Mouse (Mus musculus) bone marrow, adult 2 months (tissue): ENCODE data around the gene P2rx2. TPM values are rescaled to one million over a fixed set of nuclear protein-coding genes. Genes with fewer than 3 reads are reported as not detected.

Experiments used
- H3K27ac ChIP-seq: fragments of 200-500 bp; 2 replicates; pipeline ENCODE4 v1.5.1; 2012; ENCODE audit warnings: low read depth, mild to moderate bottlenecking, control low read depth, inconsistent platforms, low read length; ENCODE audit not compliant: control insufficient read depth, poor library complexity, insufficient read depth
- H3K4me1 ChIP-seq: fragments of 200-500 bp; 2 replicates; pipeline ENCODE4 v1.6.1; 2011; ENCODE audit warnings: low read length; ENCODE audit not compliant: control insufficient read depth, insufficient read depth
- H3K4me3 ChIP-seq: fragments of 200-500 bp; replicated peaks from 2 replicates; pipeline ENCODE3; 2011; ENCODE audit warnings: mild to moderate bottlenecking, low read depth, low read length, control low read depth; ENCODE audit not compliant: control insufficient read depth
- CTCF ChIP-seq: fragments of 200-500 bp; IDR thresholded peaks from 2 replicates; pipeline ENCODE4 v1.5.1; 2011; ENCODE audit warnings: low read length, control low read depth; ENCODE audit not compliant: control insufficient read depth, insufficient read depth
- POLR2A ChIP-seq: fragments of 200-500 bp; IDR thresholded peaks from 2 replicates; pipeline ENCODE4 v1.6.1; 2011; ENCODE audit warnings: low read depth, mild to moderate bottlenecking, control low read depth, low read length, borderline replicate concordance; ENCODE audit not compliant: control insufficient read depth
- WGBS: fragments of 180-500 bp; shearing (Covaris S2); methylation state at CpG from one replicate; pipeline ENCODE4 v1.1.7; 2018; 5-methylcytosine and 5-hydroxymethylcytosine counted together
- polyA plus RNA-seq: library from polyadenylated mRNA; stranded (reverse); fragments of >200 nt; gene quantifications from 2 replicates; pipeline ENCODE4 v1.2.4, GENCODE M21; 2011; ENCODE audit warnings: low replicate concordance; ENCODE audit not compliant: missing spikeins, insufficient read depth, insufficient read length

P2rx2 gene
- polyA plus RNA-seq, 1 experiment = 1.3 TPM

DNA sequence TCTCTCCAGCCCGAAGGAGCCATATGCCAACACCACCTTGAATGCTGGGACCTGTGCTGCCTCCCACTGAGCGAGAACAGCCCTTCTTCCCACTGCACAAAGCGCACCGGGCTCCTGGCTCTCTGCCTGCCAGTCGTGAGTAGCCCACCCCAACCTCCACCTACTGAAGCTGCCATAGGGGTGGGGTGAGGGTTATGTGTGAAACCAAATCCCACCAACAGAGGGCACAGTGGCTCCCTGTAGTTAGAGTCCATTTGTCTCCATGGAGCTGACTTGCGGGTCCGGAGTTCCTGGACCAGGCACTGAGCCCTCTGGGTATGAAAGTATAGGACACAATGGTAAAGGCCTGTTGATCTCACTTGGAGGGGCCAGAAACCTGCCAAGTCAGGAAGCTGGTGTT is 11.7 kb upstream of the P2rx2 start:
- WGBS = 13% methylated on average over 7 of the region's 7 CpGs
- TF ChIP-seq CTCF (peak; percentile 29; the same call in 1 of the 2 replicates), POLR2A (no peak)
- Histone ChIP-seq H3K27ac (no peak overlapping the region), H3K4me3 (no peak overlapping the region), H3K4me1 (no peaks in the 10 kb centered on the region)

DNA sequence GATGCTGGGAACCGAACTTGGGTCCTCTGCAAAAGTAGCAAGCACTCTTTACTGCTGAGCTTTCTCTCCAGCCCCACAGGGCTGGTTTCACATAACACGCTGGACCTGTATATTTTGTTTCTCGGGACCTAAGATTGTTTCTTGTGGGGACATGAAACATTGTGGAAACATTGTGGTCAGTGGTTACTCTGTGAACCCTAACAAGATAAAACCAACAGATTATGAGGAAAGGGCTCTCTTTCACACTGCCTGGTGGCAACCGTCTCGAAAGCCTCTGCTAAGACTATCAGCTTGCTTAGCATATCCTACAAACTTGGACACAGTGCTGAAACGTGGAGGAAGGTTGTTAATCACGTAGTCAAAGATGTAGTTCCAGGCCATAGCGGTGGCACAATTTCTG is 4.0 kb upstream of the P2rx2 start:
- Histone ChIP-seq H3K4me1 (no peaks in the 10 kb centered on the region; the same call in 1 of the 2 replicates), H3K4me3 (no peak overlapping the region), H3K27ac (no peak overlapping the region)
- WGBS = 56% methylated on average over 8 of the region's 8 CpGs
- no peak for TF ChIP-seq POLR2A
- no peak for TF ChIP-seq CTCF

DNA sequence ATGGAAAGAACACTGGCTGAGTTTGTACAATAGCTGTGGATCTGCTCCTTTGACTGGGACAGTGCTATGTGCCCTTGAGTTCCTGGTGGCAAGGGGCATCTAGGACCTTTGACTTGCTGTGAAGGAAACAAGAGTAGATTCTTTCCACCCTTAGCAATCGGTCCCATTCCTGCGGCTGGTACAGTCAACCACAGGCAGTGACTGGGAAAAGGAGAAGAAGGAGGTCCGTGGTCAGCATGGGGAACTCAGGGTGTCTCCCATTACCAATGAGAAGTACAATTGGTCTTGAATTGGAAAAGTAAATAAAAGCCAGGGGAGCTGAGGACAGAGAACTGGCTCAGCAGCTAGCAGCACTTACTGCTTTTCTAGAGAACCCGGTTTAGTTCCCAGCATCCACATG is 2.5 kb upstream of the P2rx2 start:
- 27% methylated on average over 4 of the region's 4 CpGs for WGBS
- H3K4me1 ChIP-seq = no peaks in the 10 kb centered on the region; the same call in 1 of the 2 replicates
- no peak overlapping the region for H3K27ac ChIP-seq
- no peak overlapping the region for H3K4me3 ChIP-seq
- TF ChIP-seq POLR2A = no peak
- no peak for TF ChIP-seq CTCF

DNA sequence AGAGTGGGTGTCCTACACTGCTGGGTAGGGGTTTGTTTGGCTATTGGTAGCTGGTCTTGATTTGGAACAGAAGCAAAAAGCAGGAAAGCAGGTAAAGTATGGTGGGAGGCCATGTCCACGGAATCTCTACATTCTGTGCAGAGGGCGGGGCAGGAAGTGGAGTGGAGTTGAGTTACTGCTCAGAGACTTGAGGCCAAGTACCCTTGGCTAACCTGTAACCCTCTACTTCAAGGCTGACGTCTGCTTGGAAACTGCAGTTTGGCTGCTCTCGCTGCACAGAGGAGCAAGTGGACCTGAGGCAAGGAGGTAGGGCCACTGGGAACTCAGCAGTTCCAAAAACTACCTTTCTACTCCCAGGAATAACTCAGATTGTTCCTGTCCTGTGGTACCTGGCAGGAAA is 1.5 kb upstream of the P2rx2 start, which contains the start of gene Lrcol1:
Gene Lrcol1 (plus strand): TSS at position 207 of the 400 bp plus-strand sequence.
- Histone ChIP-seq H3K27ac (no peak within 1 kb of the TSS), H3K4me3 (no peak within 1 kb of the TSS), H3K4me1 (no peaks in the 10 kb centered on the region; the same call in 1 of the 2 replicates)
- WGBS = 65% methylated on average over 4 of the region's 4 CpGs
- TF ChIP-seq CTCF (no peak), POLR2A (no peak)

DNA sequence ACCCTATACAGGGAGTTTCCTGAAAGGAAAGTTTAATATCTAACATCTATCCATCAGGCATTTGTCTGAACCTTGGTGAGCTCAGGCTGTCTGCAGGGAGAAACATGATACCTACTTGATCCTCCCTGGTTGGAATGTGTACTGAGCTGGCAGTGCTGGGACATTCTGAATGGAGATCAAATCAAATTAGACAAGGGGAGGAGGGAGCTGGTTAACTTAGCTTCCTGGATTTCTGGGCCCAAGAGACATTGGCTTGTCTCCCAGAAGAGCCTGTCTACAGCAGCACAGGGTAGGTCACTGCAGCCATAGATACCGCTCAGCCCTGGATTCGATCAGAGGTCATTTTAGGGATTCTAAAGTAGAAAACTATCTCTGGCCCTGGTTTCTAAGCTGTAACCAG is 4.2 kb downstream of the P2rx2 start:
- H3K4me1 ChIP-seq = no peaks in the 10 kb centered on the region; the same call in 1 of the 2 replicates
- no peak overlapping the region for H3K27ac ChIP-seq
- WGBS = 70% methylated on average over 2 of the region's 2 CpGs
- no peak overlapping the region for H3K4me3 ChIP-seq
- TF ChIP-seq CTCF (no peak), POLR2A (no peak)

- no peak overlapping the region for H3K27ac ChIP-seq
- WGBS = 40% methylated on average over 3 of the region's 3 CpGs
- H3K4me3 ChIP-seq = no peak overlapping the region
- H3K4me1 ChIP-seq = no peaks in the 10 kb centered on the region
- TF ChIP-seq CTCF (no peak), POLR2A (no peak)
Measured at GRCm38 (mm10) chr5:110330508-110330907, 12.5 kb downstream of the P2rx2 start.

- TF ChIP-seq POLR2A (no peak), CTCF (no peak)
- WGBS = 87% methylated on average over 3 of the region's 3 CpGs
- Histone ChIP-seq H3K27ac (no peak overlapping the region), H3K4me3 (no peak overlapping the region), H3K4me1 (no peaks in the 10 kb centered on the region)
Measured at GRCm38 (mm10) chr5:110313127-110313526, 29.9 kb downstream of the P2rx2 start.

DNA sequence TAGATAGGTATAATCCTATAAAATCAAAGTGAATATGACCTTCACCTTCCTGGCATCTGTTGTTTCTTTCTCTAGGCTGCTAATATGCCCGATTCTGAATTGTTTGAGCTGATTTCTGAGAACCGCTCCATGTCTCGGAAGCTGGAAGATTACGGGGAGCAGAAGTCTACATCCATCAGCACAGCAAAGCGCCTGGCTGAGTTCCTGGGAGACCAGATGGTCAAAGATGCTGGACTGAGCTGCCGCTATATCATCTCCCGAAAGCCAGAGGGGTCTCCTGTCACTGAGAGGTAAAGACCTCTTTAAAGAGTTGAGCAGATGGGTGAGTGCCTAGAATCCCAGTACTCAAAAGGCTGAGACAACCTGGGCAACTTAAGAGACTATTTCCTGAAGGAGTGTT is 34.2 kb downstream of the P2rx2 start:
- Histone ChIP-seq H3K4me3 (no peak overlapping the region), H3K27ac (no peak overlapping the region), H3K4me1 (no peaks in the 10 kb centered on the region)
- 93% methylated on average over 7 of the region's 7 CpGs for WGBS
- TF ChIP-seq POLR2A (no peak), CTCF (no peak)

DNA sequence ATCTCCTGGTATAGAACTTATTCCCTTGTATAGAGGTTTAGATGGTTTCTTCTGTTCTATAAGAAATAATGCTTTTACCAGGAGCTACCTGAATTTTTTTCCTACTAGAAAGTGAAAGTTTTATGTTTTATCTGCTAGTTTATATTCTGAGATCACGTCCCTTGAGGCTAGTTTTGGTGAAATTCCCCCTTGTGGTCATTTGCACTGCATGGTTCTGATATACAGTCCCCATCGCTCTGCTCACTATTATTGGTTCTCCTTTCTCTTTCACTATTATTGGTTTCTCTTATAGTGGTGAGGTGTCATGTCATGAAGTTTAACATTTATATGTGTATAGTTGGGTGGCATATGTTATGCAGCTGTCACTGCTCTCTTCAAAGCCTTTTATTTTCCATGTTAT is 42.4 kb downstream of the P2rx2 start:
- H3K4me1 ChIP-seq = no peaks in the 10 kb centered on the region
- 80% methylated on average over 2 of the region's 2 CpGs for WGBS
- no peak for TF ChIP-seq POLR2A
- H3K27ac ChIP-seq = no peak overlapping the region
- no peak overlapping the region for H3K4me3 ChIP-seq
